Mouse (Mus musculus): ENCODE measurements around the gene Phf21a.

Gene Phf21a

DNA sequence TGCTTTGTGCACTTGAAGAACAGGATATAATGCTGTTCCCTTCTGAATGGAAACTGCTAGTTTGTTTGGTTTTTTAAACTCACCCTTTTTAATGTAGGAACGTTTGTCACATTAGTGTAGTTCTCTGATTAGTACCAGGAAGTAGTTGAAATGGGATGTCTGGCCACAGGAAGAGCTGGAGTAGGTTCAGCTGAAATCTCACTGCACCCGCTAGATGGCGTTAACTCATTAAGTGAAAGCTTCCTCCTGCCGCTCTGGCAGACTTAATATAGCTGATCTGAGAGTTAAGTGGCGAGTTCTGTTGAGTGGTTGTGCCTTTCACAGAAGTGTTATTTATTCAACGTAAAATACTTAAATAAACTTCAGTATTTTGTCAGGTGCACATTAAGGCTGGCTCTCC lies 203.5 kb downstream of the Phf21a start:
- DNase-seq (ENCODE audit: low spot score), result peak; percentile 84

DNA sequence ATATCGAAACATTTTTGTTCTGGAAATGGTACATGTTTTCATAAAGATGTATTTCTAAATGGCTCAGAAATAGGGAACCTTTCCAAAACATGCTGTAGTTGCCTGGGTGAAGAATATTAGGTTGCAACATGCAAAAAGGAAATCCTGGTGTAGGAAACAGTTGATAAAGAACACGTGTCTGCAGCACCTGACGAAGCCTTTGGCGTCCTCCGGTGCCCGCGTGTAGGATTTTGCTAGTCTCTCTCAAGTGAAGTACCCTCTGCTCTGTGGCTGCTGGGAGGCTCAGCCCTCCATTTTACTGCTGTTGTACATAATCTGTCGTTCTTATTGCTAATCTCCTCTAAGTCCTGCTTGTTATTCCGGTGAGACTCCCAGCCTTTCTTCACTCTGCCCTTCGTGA lies 207.0 kb downstream of the Phf21a start:
- DNase-seq (ENCODE audit: low spot score), result no peak

DNA sequence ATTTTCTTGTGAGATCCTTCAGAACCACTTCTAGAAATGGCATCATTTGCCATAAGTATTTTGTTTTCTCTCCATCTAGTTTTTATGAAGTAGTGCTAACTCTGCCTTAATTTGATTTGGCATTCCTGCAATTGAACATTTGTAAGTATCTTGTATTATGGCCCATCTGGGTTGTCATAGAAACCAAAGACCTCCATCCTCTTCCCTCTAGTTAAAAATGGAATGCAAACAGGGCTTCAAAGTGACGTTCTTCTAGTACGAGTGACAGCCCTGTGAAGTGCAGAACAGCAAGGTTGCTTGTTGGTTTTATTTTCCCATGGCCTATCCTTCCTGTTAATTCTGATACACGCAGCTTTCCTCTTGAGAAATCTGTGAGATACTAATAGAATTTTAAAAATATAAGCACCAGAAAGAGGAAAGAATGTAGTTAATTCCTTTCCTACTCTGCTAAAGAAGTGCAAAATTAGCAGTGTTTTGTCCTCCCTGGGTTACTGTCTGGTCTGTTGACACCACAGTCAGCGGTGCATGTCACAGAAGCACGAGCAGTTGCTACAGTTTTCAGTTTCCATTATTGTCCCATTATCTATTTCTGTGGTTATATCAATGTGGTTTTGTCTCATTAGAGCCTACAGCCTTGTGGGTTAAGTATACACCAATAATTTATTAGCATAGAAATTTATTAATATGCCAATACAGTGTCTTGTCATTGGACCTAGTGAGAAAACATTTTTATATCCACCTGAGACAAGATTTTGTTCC lies 209.1 kb downstream of the Phf21a start:
- DNase-seq (ENCODE audit: low spot score), result no peak

DNA sequence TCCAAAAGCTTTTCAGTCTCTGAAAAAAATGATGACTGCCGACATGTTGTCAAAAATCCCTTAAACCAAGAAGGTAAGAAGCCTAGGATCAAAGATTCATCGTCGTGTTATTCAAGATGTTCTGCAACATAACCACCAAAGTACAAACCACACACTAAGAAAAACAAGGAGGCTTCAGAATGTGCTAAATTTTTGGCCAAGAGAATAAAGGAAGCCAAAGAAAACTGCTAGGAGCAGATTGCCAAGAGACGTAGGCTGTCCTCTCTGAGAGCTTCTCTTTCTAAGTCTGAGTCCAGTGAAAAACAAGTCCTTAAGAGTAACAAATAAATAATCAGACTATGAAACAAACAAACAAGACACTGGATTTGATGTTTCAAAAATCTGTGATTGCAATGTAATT lies 219.6 kb downstream of the Phf21a start:
- no peak for DNase-seq (ENCODE audit: low spot score)

DNA sequence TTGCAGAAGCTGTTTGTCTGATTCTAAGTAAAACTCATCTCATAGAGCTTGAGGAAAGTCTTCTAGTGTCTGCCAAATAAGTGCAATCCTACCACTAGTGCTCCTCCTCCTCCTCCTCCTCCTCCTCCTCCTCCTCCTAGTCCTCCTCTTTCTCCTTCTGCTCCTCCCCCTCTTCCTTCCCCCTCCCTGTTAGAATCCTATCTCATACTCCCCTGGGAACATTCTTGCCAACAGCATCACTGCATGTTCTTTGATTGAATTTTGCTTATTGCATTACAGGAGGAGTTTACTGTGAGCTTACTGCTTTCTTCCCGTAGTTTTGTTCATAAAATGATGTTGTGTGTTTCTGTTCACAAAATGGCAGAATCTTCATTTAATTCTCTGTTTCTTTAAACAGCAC lies 221.1 kb downstream of the Phf21a start:
- no peak for DNase-seq (ENCODE audit: low spot score)

DNA sequence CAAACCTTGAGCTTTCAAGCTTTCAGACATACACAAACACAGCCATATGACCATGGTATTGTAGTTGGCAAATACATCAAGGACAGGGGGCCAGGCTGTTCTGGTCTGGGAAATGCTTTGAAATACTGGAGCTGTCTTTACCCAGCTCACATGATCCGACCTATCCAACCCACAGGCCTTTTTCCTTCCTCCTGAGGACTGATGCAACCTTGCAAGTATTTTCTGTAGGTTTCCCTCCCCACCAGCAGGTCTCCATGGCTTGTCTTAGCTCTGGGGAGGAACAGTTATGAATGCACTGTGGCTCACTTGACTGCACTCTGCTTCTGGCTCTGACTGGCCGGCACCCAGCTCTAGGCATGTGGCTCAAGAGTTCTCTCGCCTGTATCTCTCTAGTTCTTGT lies 223.7 kb downstream of the Phf21a start:
- no peak for DNase-seq (ENCODE audit: low spot score)

DNA sequence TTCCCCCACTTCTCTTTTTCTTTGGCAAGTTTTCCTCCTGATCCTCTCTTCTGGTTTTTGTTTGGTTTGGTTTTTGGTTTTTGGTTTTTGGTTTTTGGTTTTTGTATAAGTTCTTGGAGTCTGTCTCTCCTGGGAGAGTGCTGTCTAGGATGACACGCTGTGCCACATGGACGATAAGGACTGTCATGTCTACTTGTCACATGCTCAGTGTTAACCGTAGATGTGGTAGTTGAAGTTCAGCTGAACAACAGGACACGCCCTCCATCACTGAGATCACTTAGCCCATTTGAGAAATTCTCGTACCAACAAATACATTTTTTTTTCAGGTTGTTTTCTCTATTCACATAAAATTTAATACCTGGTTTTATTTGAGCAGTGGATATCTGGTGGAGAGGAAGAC lies 224.3 kb downstream of the Phf21a start:
- DNase-seq (ENCODE audit: low spot score), result no peak

DNA sequence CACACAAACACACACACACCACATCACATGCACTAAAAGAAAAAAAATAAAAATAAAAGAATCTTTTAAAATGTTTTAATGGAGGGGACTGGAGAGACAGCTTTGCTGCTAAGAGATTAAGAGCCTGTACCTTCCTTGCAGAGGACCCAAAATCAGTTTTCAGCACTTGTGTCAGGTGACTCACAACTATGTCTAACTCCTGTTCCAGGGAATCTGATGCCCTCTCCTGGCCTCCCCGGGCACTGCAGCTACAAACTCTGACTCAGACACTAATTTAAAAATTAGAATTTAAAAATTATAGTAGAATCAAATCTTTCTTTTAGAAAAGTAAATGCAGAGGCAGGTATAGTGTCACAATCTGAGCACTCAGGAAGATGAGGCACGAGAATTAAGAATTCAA lies 229.8 kb downstream of the Phf21a start:
- DNase-seq (ENCODE audit: low spot score), result no peak

DNA sequence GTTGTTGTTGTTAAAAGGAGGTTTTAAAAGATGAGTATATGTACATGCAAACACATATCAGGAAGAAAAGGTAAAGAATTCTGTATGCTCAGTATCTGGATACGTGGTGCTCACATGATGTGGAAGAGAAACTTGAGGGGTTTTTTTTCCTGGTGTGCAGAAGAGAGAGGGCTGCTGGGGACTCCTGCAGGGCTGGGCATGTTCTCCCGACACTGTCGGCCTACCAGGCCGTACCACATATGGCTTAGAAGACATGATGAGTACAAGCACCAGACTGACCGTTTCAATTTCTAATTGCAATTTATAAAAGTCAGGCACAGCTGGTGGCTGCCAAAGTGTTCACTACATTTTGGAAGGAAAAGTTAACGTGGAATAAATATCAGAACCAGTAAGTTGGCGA lies 232.8 kb downstream of the Phf21a start:
- no peak for DNase-seq (ENCODE audit: low spot score)

DNA sequence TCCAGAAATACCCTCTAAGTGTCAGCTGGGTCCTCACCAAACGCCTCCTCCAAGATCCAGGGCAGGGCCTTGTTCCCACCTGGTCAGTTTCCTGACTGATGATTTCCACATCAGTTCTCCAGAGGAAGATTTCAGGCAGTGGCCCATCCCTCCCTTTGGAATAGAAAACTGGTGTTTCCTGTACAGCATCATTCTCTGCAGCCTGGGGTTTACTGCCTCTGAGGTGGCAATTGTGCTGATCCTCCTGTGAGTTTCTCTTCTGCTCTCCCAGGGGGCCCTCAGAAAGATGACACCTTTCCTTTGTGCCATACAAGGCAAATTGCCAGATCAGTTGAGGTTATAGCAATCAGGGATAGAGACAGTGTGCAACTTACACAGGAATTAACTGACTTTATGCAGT lies 233.3 kb downstream of the Phf21a start:
- DNase-seq (ENCODE audit: low spot score), result no peak

DNA sequence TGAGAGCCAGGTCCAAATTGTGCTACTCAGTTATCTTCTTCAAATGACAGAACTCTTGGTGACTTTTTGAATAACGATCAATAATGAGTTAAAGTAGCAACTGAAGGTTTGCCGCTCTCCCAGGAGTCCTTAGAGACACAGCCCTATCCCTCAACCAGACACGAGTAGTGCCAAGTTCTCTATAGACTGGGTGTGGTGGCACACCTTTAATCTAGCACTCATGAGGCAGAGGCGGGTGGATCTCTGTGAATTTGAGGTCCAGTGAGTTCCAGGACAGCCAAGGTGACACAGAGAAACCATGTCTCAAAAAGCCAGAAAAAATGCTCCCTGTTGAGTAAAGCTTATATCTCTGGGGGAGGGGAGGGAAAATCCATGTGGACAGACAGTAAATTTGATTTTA lies 234.7 kb downstream of the Phf21a start:
- DNase-seq (ENCODE audit: low spot score), result no peak

DNA sequence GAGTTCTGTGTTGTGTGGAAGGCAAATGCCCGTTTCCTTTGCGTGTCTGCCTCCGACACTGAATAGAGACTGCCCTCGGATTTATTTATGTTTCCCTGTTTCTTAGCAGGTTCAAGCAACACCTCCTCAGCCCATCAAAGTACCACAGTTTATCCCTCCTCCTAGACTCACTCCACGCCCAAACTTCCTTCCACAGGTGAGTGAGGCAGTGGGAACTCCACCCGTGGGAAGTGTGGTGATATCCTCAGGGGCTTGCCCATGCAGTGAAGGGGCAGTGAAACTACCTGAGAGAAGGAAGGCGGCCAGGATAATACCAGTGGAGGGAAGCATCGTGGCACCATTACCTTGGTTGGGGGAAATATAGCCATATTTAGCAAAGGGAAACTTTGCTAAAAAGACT lies 235.3 kb downstream of the Phf21a start:
- DNase-seq (ENCODE audit: low spot score), result no peak

DNA sequence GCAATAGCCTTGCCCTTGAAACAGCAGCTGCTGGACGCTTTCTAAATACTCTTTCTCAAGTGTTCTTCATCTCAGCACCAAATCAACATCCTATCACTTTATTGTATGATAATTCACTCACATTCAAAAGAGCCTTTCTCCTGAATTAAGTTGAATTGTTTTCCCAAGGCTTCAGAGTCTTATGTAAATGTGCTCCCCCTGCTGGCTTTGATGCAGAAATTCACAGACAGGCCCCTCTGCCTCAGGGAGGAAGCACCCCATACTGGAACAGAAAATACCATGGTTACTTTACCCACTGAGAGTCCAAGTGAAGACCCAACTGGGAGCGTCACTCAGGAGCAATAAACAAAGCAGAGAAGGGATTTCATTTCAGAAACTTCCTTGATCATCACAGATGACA lies 237.9 kb downstream of the Phf21a start:
- DNase-seq (ENCODE audit: low spot score), result peak; percentile 43

DNA sequence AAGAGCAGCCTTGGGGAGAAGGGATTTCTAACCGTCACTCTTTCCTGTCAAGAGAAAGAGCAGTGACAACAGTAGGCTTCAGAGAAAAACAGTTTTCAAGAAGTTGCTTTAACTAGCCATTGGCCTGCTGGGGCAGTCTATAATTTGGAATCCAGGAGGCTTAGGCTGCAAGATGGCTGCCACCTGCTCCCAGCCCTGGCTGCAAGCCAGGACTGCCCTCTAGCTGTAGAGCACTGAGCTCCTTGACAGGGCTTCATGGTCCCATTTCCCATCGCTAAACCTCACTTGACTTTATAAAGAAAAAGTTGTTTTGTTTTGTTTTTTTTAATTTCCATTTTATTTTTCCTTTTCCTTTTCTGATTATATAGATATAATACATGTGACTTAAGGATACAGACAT lies 238.5 kb downstream of the Phf21a start:
- DNase-seq (ENCODE audit: low spot score), result no peak

DNA sequence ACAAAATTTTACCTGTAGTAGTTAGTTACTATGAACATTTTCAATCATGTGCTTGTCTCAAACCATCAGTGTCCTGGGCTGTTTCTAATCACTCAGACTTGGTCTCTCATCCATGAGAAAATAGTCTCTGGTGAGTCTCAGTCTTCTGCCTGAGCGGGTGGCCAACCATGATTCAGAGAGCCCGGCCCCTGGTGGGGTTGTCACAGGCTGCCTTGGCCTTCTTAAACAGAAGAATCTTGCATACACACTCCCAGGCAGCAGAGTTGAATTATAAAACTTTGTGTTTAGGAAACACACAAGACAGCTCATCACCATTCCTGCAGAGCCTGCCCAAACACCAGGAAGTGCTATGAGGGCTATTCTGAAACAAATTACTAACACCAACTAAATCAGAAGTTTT lies 239.0 kb downstream of the Phf21a start:
- no peak for DNase-seq (ENCODE audit: low spot score)

DNA sequence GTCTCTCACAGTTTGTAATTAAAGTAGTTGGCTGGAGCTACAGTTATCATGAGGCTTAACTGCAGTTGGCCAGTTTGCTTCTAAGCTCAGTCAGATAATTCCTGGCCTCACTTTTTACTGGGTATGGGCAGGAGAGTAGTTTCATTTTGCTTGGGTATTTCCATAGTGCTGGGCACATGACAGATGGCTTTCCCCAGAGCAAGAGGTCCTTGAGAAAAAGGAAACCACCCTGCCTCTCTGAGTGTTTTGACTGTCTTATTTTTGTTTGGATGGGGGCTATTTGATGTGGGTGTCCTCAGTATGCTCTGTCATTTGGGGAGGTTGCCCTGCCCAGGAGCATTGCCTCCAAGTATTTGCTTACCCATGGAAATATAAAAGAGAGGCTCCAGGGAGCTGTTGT lies 249.5 kb downstream of the Phf21a start:
- no peak for DNase-seq (ENCODE audit: low spot score)

DNA sequence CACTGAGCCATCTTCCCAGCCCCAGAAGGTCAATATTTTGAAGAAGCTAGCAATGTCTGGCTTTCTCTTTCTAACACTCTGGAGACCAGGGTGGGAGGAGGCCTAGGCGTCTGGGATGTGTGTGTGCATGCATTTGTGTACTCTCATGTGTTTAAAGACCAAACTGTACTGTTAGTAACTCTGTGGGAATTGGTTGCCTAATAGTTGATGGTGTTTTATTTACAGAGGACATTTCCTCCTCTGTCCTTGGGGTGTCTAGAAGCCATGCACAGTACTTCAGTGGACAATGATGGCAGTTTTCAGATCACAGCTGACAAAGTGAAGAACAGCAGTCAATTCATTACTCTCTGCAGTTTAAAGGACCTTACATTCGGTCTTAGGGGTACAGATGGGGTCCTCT lies 254.3 kb downstream of the Phf21a start:
- no peak for DNase-seq (ENCODE audit: low spot score)

DNA sequence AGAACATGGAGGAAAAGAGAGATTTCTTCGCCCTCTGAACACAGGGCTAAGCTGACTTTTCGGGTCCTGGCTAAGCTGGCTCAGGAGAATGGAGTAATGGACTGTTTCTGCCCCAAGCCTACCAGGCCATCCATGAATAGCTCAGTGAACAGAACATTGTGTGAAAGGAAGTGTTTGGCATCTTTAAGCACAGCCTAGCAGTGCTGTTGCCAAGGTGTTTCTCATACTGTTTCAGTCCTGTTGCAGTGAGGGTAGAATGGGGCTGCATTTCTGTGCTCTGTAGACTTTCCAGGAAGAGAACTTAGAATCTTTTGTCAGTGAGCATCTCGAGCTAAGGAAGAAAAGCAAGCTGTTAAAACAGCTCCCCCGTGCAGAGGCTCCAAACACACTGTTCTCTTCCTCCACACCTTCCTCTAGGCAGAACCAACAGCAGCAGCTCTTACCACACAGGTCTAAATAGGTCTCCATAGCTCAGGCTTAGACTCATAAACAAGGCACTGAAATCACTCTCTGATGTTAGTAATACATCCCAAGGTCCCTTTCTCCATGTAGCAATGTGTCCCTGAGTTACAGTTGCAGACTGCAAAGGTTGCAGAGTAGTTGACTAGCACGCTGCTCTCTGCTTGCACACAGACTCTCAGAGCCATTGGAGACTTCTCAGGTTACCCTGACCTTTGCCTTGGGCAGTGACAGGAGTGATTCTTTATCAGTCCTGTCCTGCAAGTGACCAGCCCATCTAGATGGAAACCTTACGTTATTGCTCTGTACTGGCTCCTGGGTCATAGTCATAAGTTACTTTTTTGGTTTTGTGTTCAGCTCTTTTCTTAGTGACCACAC lies 256.9 kb downstream of the Phf21a start:
- DNase-seq (ENCODE audit: low spot score), result no peak

DNA sequence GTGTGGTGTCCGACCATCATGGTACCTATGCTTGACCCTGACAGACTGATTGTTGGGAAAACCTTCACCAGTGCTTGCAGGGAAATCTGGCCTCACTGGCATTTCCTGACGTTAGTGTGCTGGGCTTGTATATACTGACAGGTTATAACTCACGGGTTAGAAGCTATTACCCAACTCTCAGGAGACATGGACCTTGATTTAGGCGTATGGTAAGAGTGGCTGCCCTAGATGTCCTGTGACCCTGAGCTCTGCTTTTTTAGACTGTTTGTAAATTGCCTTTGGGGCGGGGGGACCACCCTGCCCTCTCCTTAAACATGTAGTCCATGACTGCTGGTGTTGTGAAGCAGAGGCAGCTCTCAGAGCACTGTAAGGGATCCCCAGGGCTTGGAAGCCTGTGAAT lies 257.8 kb downstream of the Phf21a start:
- DNase-seq (ENCODE audit: low spot score), result no peak

DNA sequence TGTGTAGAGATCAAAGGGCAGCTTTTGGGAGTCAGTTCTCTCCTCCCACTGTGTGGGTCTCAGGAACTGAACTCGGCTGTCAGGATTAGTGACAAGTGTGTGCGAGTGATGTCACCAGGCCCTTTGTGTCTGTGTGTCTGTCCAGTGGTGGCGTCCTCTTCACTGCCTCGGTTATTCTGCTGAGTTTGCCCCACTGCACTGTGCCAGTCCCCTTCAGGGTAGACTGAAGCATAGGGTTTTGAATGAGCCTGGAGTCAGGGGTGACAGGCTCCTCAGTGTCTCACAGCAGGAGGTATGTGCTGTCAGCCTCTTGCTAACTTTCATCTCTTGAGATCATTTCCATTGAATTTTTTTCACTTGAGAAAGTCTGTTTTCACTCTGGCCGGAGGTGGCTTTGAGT lies 260.5 kb downstream of the Phf21a start:
- DNase-seq (ENCODE audit: low spot score), result no peak

DNA sequence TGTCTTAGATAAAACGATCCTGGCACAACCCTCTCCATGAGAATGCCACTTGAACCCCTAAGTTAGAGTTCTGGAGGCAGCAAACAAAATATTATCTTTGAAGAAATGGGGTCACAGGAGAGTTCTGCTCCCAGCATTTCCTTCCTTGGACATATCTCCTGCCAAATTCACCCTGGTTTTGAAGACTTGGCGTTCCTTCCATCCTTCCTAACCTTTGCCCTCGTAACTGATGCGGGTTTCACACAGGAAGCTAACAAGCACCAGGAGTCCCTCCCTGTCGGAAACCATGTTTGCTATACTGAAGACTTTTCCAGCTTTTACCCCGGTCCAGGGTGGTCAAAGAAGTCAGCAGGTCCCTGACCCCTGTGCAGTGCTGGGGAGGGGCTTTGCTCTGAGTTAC lies 261.3 kb downstream of the Phf21a start:
- no peak for DNase-seq (ENCODE audit: low spot score)

DNA sequence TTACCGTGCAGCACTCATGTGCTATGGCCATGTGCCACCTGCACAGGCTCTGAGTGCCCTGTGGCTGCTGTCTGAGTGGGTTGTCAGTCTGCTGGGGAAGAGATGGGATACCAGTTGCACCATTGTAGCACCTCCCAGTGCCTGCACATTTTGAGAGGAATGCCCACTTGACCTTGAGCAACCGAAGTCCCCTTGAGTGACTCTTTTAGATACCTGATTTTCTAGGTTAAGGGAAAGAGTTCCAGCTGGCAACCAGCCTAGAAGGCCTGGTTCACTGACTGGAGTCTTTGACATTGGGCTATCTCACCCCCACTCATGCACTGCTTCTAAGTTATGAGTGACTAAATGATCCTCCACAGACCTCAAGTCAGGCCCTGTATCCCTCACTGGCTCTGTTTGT lies 266.4 kb downstream of the Phf21a start:
- DNase-seq (ENCODE audit: low spot score), result no peak

DNA sequence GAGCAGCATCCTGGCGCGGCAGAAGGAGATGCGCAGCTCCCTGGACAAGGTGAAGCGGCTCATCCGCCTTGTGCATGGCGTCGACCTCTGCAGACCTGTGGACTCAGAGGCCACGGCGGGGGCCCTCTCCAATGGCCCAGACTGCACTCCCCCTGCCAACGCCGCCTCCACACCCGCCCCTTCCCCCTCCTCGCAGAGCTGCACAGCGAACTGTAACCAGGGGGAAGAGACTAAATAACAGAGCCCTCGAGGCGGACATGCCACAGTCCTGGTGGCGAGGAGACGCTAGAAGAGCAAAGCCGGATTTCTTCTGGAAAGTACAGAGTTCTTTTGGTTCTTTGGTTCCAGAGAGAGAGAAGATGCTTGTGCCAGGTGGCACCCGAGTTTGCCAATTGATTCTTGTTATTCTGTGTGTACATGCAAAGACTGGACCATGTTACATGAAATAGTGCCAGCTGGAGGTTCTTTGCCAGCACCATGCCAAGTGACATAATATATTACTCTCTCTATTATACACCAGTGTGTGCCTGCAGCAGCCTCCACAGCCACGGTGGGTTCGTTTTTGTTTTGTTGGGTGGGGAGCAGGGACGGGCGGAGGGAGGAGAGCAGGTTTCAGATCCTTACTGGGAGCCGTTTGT lies 267.4 kb downstream of the Phf21a start:
- DNase-seq (ENCODE audit: low spot score), result no peak

All from layer of hippocampus, adult 9-10 months (tissue).